14 mouse cellular contexts compared by ENCODE assay signal in genomic region chr4:62459081-62459480, GRCm38 (mm10). TPM values are rescaled to one million over a fixed set of nuclear protein-coding genes. Genes with fewer than 3 reads are reported as not detected.
A peak's percentile ranks its signal among the peaks of the same experiment; 100 is the strongest.
DNase-seq lines count a peak whose midpoint lies in the region; TF ChIP-seq lines count a peak whose summit lies in the region.
"Had no signal": no experiment of that assay in that cellular context is flagged by ENCODE, and none has a peak within 500 bp of the region (broad histone marks: within the 10 kb centered on the region; RNA-seq: fewer than 3 reads in every experiment).

No protein-coding gene starts in this region.

- H3K4me3 ChIP-seq in C2C12 (ENCODE audit: insufficient read depth, poor library complexity, severe bottlenecking), result no peak overlapping the region
- H3K4me3 ChIP-seq: kidney, embryonic 15.5 days; neural tube, embryonic 12.5 days had no signal

- H3ac ChIP-seq in C2C12 (ENCODE audit: control insufficient read depth, insufficient read length, low read depth), result no peak overlapping the region

- H3K27me3 ChIP-seq in C2C12 (ENCODE audit: control insufficient read depth, insufficient read depth, insufficient read length), result no peaks in the 10 kb centered on the region
- H3K27me3 ChIP-seq: kidney, embryonic 15.5 days; neural tube, embryonic 12.5 days had no signal

- no peaks in the 10 kb centered on the region for H3K79me2 ChIP-seq in C2C12 (ENCODE audit: control insufficient read depth, insufficient read depth)

- peak; percentile 24 for DNase-seq in brain, embryonic 18.5 days (ENCODE audit: low read depth, low spot score)
- DNase-seq in layer of hippocampus, adult 9-10 months (ENCODE audit: low spot score), result peak; percentile 51
- peak; percentile 38 for DNase-seq in lung, postnatal 10 days
- DNase-seq in kidney, adult 11 months, result no peak
- DNase-seq in retina, postnatal 1 day, result no peak
- DNase-seq in embryo, embryonic 9.5 days (ENCODE audit: extremely low spot score), result no peak
- DNase-seq: cerebellum, adult 9-10 months; liver; thymus, adult 18-20 months had no signal

- H3K79me3 ChIP-seq in C2C12 (ENCODE audit: low read depth), result no peaks in the 10 kb centered on the region

- H3K36me3 ChIP-seq in C2C12 (ENCODE audit: control insufficient read depth, insufficient read depth), result no peaks in the 10 kb centered on the region
- H3K36me3 ChIP-seq: G1E; neural tube, embryonic 12.5 days had no signal

- no peak for TF ChIP-seq CTCF in C2C12 (IDR thresholded peaks at IDR 0.05; ENCODE audit: control insufficient read depth, insufficient read depth, insufficient read length)

TF ChIP-seq in C2C12, 6 proteins besides CTCF, POLR2A, EP300 and RAD21:
- TF ChIP-seq FOSL1 (IDR thresholded peaks at IDR 0.05; ENCODE audit: insufficient read depth, low read length, poor library complexity, severe bottlenecking) (no peak), MYOG (IDR thresholded peaks at IDR 0.05; ENCODE audit: control insufficient read depth, extremely low read depth, insufficient read length) (no peak), MAX (IDR thresholded peaks at IDR 0.05) (no peak), USF1 (IDR thresholded peaks at IDR 0.05; ENCODE audit: low read depth) (no peak), CEBPB (IDR thresholded peaks at IDR 0.05; ENCODE audit: low read depth) (no peak), MYOD1 (IDR thresholded peaks at IDR 0.05; ENCODE audit: control insufficient read depth, insufficient read length, low read depth) (peak; percentile 74)
TF ChIP-seq in C2C12: peak in this region for 1.

RNA-seq across cellular contexts. Expression of gene Wdr31, which starts 11.6 kb away (rescaled TPM):
- polyA plus RNA-seq in C2C12 (2012; fragmentation: generic; extraction: Trizol), result 2.6 TPM

RNA-seq across cellular contexts. Expression of gene Bspry, which starts 20.8 kb away (rescaled TPM):
- 0.25 TPM for polyA plus RNA-seq in C2C12 (2012; fragmentation: generic; extraction: Trizol)

RNA-seq across cellular contexts. Expression of gene Rnf183, which starts 24.0 kb away (rescaled TPM):
- polyA plus RNA-seq in C2C12 (2012; fragmentation: generic; extraction: Trizol), result 0.84 TPM
- polyA plus RNA-seq: G1E; hindbrain, embryonic 11.5 days; neural tube, embryonic 12.5 days had no signal

RNA-seq across cellular contexts. Expression of gene Hdhd3, which starts 44.2 kb away (rescaled TPM):
- 19.7 TPM for polyA plus RNA-seq in C2C12 (2012; fragmentation: generic; extraction: Trizol)

RNA-seq across cellular contexts. Expression of gene Prpf4, which starts 50.5 kb away (rescaled TPM):
- polyA plus RNA-seq in C2C12 (2012; fragmentation: generic; extraction: Trizol), result 11.3 TPM

Comparison
In these comparisons a context has a peak if more than half of its experiments do, and no peak if none do; other contexts are left out.
1. DNase-seq: peak in brain, embryonic 18.5 days (single experiment), layer of hippocampus, adult 9-10 months (single experiment) and lung, postnatal 10 days (single experiment); none in kidney, adult 11 months (single experiment), retina, postnatal 1 day (single experiment) and embryo, embryonic 9.5 days (single experiment).